Mouse (Mus musculus): ENCODE data around the gene Irx1. TPM values are rescaled to one million over a fixed set of nuclear protein-coding genes. Genes with fewer than 3 reads are reported as not detected.

Irx1 gene
- not detected in 2 replicates for polyA plus RNA-seq (2015; fragmentation: Nextera tagmentation; extraction: Ambion mirVana)

DNA sequence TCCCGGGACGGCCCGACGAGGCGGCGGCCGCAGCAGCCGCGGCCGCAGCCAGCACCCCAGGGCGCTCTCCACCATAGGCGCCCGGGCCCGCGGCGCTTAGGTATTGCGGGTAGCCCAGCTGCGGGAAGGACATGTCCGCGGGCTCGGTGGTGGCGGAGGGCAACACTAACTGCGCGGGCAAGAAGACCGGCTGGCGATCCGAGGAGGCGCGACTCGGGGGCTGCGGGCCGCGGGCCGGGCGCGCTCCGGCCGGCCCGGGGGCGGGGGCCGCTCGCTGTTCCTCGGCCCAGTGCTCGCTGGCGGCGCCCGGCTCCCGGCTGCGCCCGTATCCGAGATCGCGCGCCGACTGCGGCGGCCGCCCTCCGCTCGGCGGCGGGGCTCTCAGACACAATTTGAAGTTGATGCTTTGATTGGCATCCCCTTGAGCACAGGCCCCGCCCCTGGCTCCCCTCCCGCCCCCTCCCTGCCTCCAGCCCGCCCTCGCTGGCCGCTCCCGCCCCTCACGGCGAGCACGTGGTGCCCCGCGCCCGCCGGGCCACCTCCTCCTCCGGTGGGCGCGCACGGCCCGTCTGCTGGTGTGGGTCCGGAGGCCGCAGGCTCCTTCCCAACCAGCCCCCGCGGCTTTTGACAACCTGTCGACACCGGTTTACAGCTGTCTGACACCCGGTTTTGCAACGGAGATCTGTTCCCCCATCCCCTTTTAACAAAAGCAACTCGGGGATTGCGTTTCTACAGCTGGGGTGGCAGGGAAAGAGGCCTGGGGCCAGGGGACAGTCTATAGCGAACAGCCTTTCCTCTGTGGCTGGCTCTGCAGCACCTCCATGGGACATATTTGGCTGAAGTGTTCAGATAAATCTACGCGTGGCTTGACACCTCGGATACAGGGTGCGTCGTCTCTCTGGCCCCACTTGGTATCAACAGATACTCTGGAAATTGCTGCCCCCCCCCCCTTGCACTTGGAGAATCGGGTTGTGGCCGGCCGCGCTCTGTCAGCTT lies at the start of gene Irx1:
Gene Irx1 (minus strand): TSS at position 368 of the 996 bp plus-strand sequence.
- peaks cover 100% of the 10 kb centered on the region for H3K27me3 ChIP-seq

DNA sequence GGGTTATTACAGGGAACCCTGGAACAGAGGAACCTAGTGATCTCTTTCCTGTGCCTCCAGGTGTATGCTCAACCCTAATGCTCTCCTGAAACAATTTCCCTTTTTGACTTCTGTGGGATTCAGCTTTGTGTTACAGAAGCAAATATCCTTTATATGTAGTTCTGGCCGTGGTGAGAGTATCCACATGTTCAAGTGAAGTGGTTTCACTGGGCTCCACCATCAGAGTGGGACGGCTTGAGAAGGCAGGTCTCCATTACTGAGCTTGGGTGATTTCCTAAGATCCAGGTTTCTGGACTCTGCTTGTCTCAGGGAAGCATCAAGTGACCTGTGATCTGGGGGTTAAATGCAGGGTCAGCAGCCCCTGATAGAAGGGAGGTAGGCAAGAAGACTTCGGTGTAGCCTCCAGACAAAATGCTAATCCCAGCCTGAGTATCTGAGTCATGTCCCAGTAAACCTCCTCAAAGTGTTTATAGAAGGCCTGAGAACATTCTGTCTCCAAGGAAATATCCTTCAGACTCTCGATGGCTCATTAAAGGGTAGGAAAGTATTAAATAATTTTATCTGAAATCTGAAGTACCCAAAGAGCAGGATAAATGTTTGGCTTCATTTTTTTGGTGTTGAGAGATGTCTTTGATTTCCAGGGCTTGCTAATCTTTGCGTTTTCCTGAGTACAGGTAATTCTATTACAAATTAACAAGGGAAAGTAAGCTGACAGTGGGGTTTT lies 16.6 kb upstream of the Irx1 start:
- no peak for ATAC-seq (ENCODE audit: insufficient read depth)
- no peaks in the 10 kb centered on the region for H3K9me3 ChIP-seq (replicated peaks)
- no peaks in the 10 kb centered on the region for H3K27me3 ChIP-seq
- no peak overlapping the region for H3K27ac ChIP-seq (replicated peaks)
- H3K9ac ChIP-seq, result no peak overlapping the region
- no peaks in the 10 kb centered on the region for H3K4me1 ChIP-seq (replicated peaks)
- H3K36me3 ChIP-seq (replicated peaks), result no peaks in the 10 kb centered on the region
- 40% methylated on average over 5 of the region's 5 CpGs for WGBS (ENCODE audit: insufficient replicate concordance)
- H3K4me2 ChIP-seq, result no peak overlapping the region
- H3K4me3 ChIP-seq (replicated peaks), result no peak overlapping the region

More for the DNA sequence above, at the start of gene Irx1:
- Histone ChIP-seq H3K9me3 (replicated peaks) (no peaks in the 10 kb centered on the region), H3K36me3 (replicated peaks) (no peaks in the 10 kb centered on the region), H3K4me2 (peak within 1 kb of the TSS; percentile 45), H3K4me1 (replicated peaks) (no peaks in the 10 kb centered on the region; the same call in 1 of the 2 replicates), H3K4me3 (replicated peaks) (peak within 1 kb of the TSS; percentile 24; the same call in 1 of the 2 replicates), H3K9ac (no peak within 1 kb of the TSS), H3K27ac (replicated peaks) (no peak within 1 kb of the TSS)
- no peak for ATAC-seq (ENCODE audit: insufficient read depth)
- WGBS (ENCODE audit: insufficient replicate concordance), result 1% methylated on average over 98 of the region's 100 CpGs

DNA sequence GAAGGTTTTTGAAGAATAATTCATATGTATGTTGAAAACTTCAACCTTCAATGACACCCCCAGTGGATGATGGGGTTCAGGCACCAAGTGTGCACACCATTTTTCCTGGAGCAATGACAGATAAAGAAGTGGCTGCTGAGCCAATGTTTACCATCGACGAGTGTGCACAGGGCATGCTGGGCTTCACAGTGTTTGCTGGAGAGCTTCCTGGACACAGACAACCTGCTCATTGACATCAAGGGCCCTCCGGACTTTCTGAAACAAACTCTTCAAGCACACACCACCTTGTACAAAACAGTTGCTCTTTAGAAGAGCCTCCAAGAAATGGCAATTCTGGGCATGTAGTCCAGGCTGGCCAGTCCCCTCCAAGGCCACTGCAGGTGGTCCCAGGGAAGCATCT lies 12.2 kb upstream of the Irx1 start:
- Histone ChIP-seq H3K9ac (no peak overlapping the region), H3K4me2 (no peak overlapping the region), H3K4me3 (replicated peaks) (no peak overlapping the region), H3K9me3 (replicated peaks) (no peaks in the 10 kb centered on the region), H3K27ac (replicated peaks) (no peak overlapping the region), H3K4me1 (replicated peaks) (no peaks in the 10 kb centered on the region), H3K36me3 (replicated peaks) (no peaks in the 10 kb centered on the region), H3K27me3 (no peaks in the 10 kb centered on the region)
- no peak for ATAC-seq (ENCODE audit: insufficient read depth)
- WGBS (ENCODE audit: insufficient replicate concordance), result 56% methylated on average over 3 of the region's 3 CpGs

DNA sequence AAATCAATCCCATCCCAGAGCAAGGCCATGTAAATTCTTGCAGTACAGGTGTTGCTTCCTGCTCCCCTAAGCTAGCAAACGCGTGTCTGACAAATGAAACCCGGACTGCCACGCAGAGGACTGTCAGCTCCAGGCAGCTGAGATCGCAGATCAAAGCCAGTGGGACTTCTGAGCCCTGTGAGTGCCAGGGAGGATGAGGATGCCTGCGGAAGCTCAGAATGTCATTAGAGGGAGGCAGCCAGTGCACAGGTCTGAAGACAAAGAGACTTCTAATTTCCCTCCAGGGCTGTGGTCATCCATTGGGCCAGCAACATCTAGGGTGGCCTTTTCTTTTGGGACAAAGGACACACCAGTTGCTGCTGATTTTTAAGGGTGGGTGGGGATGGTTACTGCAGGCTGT lies 4.8 kb upstream of the Irx1 start:
- Histone ChIP-seq H3K27me3 (peaks cover 64% of the 10 kb centered on the region), H3K9me3 (replicated peaks) (no peaks in the 10 kb centered on the region), H3K4me3 (replicated peaks) (no peak overlapping the region), H3K27ac (replicated peaks) (no peak overlapping the region), H3K4me2 (no peak overlapping the region), H3K36me3 (replicated peaks) (no peaks in the 10 kb centered on the region), H3K9ac (no peak overlapping the region), H3K4me1 (replicated peaks) (no peaks in the 10 kb centered on the region; the same call in 1 of the 2 replicates)
- WGBS (ENCODE audit: insufficient replicate concordance), result under 1% methylated on average over 6 of the region's 6 CpGs
- no peak for ATAC-seq (ENCODE audit: insufficient read depth)

DNA sequence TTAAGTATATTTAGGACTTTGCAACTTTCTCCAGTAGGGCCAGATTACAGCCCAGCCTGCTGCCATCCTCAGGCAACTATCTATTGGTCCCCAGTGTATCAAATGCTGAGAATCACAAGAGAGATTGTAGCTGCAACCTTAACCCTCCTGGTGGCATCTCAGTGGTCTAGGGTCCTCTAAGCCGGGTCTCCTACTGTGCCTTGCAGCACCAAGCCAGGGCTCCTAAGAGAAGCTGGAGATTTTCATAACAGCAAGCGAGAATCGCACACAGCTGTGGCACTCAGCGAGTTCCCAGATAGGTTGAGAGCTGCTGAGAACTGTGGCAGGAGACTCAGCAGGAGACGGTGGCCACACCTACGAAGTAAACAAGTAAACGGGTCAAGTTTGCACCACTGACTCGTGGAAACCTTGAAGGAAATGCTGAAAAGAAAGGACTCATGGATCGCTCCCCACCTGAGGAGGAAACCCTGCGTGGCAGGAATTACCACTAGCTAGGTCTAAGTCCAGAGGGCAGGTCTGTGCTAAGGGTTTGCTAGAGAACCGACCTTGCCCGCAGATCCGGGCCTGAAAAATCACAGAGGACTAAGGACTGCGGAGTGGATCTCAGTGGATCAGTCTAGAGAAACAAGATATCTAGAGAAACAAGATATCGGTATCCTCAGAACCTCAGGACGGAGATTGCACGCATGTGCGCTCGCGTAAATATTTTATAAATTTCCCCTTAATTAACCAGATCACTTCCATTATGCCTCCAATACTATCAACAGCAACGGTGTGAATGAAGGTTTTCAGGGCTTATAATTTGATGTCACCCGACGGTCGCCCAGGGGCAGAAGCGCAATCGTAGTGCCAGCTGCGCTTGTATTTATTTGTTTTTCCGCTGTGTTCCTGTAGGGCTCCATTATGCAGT lies 4.1 kb upstream of the Irx1 start:
- Histone ChIP-seq H3K4me1 (replicated peaks) (no peaks in the 10 kb centered on the region; the same call in 1 of the 2 replicates), H3K9ac (no peak overlapping the region), H3K27me3 (peaks cover 71% of the 10 kb centered on the region), H3K4me3 (replicated peaks) (no peak overlapping the region), H3K4me2 (no peak overlapping the region), H3K9me3 (replicated peaks) (no peaks in the 10 kb centered on the region), H3K27ac (replicated peaks) (no peak overlapping the region), H3K36me3 (replicated peaks) (no peaks in the 10 kb centered on the region)
- no peak for ATAC-seq (ENCODE audit: insufficient read depth)
- WGBS (ENCODE audit: insufficient replicate concordance), result 4% methylated on average over 28 of the region's 28 CpGs

DNA sequence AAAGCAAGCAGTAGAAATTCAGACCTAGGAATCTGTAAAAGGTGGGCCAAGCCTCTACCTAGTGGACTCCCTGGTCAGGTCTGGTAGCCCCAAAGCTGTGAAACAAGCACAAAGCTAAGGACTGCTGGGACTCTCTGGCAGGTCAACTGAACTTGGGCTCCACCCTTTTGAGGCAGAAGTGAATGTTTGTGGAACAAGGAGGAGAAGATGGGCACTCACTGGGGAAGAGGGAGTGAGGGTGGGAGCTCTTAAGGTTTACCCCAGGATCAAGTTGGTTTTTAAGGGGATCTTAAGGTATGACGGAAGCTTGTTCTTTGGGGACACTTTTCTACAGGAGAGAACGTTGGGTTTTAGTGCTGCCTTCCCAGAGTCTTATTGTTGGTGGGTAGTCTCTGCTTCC lies 3.1 kb upstream of the Irx1 start:
- ATAC-seq (ENCODE audit: insufficient read depth), result no peak
- H3K4me2 ChIP-seq, result no peak overlapping the region
- no peak overlapping the region for H3K27ac ChIP-seq (replicated peaks)
- H3K9me3 ChIP-seq (replicated peaks), result no peaks in the 10 kb centered on the region
- H3K27me3 ChIP-seq, result peaks cover 81% of the 10 kb centered on the region
- H3K36me3 ChIP-seq (replicated peaks), result no peaks in the 10 kb centered on the region
- no peak overlapping the region for H3K4me3 ChIP-seq (replicated peaks)
- no peaks in the 10 kb centered on the region; the same call in 1 of the 2 replicates for H3K4me1 ChIP-seq (replicated peaks)
- no peak overlapping the region for H3K9ac ChIP-seq
- WGBS (ENCODE audit: insufficient replicate concordance), result 21% methylated on average over 2 of the region's 2 CpGs

DNA sequence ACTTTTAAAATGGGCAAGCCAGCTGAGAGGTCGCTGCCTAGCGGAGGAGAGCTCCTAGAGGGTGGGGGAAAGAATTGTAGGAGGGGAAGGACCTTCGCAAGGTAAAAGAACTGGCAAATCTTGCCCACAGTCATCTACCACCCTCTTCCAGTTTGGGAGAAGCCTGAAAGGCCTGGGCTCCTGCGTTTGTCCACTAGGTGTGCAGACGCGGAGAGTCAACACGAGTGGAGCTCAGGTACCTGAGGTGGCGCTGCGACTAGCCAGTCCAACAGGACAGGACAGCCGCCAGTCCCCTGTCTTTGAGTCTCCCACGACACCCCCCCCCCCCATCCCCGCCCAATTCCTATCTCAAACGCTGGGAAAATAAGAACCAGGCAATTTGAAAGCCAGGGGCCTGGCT lies 843 bp upstream of the Irx1 start:
- H3K4me3 ChIP-seq (replicated peaks), result no peak overlapping the region
- H3K9ac ChIP-seq, result no peak overlapping the region
- H3K4me2 ChIP-seq, result no peak overlapping the region
- H3K36me3 ChIP-seq (replicated peaks), result no peaks in the 10 kb centered on the region
- no peaks in the 10 kb centered on the region; the same call in 1 of the 2 replicates for H3K4me1 ChIP-seq (replicated peaks)
- H3K9me3 ChIP-seq (replicated peaks), result no peaks in the 10 kb centered on the region
- H3K27me3 ChIP-seq, result peaks cover 100% of the 10 kb centered on the region
- 2% methylated on average over 13 of the region's 13 CpGs for WGBS (ENCODE audit: insufficient replicate concordance)
- ATAC-seq (ENCODE audit: insufficient read depth), result no peak
- H3K27ac ChIP-seq (replicated peaks), result no peak overlapping the region

DNA sequence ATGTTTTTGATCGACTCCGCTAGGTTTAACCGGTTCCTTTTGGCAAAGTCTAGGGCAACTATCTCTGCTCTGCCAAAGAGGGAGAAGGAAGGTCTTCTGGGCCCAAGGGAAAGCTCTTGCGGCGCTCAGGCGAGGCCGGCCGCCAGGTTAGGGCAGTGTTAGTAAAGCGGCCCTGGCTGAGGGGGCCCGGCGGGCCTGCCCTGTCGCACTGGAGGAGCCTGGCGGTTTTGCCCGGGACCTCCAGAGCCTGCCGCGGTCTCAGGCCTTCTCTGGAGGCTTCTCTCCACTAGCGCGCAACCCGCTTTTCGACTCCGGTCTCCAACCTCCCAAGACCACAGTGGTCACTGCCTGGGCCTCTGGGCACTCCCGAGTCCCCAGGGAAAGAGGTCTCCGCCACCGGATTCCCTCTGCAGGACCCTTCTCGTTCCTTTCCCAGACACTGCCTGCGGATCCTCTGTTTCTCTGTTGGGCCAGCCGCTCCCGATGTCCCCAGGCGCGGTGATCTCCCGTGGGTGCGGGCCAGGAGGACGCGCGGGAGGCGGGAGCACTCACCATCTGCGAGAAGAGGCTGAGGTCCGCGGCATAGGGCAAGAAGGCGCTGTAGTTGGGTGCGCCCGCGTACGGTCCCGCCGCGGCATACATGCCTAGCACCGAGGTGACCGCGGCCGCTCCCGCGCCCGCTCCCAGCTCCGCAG lies 715 bp downstream of the Irx1 start:
- Histone ChIP-seq H3K27me3 (peaks cover 100% of the 10 kb centered on the region), H3K9ac (no peak overlapping the region), H3K4me2 (peak overlapping the region; percentile 45), H3K27ac (replicated peaks) (no peak overlapping the region), H3K9me3 (replicated peaks) (no peaks in the 10 kb centered on the region), H3K4me3 (replicated peaks) (peak overlapping the region; percentile 24; the same call in 1 of the 2 replicates), H3K36me3 (replicated peaks) (no peaks in the 10 kb centered on the region), H3K4me1 (replicated peaks) (no peaks in the 10 kb centered on the region; the same call in 1 of the 2 replicates)
- no peak for ATAC-seq (ENCODE audit: insufficient read depth)
- 3% methylated on average over 55 of the region's 55 CpGs for WGBS (ENCODE audit: insufficient replicate concordance)

DNA sequence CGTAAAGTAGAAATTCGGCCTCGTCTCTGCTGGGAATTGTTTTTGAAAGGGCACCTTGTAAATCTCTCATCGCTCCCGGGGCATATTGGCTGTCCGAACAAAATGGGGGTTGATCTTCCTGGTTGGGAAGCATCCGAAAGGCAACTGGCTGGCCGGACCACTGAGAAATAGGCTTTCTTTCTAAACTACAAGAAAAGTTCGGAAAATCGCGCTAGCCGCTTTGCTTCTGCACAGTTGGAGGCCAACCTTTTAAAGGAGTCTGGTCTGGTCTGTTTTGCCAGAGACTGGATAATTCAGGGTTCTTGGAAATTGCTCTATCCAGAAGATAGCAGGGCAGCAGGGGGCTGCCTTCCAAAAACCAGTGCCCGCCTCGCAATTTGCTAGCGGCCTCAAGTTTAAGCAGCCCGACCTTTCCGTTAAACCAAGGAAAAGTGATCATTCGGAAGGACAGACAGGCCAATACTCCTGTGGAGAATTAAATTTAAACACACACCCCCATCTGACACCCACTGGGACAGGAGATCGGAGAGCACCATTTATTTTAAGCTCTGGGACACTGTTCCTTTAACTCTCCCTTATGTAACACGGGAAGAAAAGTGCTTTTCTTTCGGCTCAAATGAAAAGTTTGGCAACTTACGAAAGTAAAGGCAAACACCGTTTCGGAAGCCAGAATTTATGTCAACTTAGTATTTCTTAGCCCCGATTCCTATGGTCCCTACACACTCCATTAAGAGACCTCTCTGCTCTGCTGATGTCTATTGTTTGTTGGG lies 1.4 kb downstream of the Irx1 start:
- WGBS (ENCODE audit: insufficient replicate concordance), result 2% methylated on average over 25 of the region's 25 CpGs
- Histone ChIP-seq H3K36me3 (replicated peaks) (no peaks in the 10 kb centered on the region), H3K4me3 (replicated peaks) (no peak overlapping the region), H3K4me1 (replicated peaks) (no peaks in the 10 kb centered on the region; the same call in 1 of the 2 replicates), H3K27me3 (peaks cover 100% of the 10 kb centered on the region), H3K27ac (replicated peaks) (no peak overlapping the region), H3K9me3 (replicated peaks) (no peaks in the 10 kb centered on the region), H3K9ac (no peak overlapping the region), H3K4me2 (no peak overlapping the region)
- ATAC-seq (ENCODE audit: insufficient read depth), result no peak
